Mouse (Mus musculus): ENCODE data around the gene N4bp1. TPM values are rescaled to one million over a fixed set of nuclear protein-coding genes. Genes with fewer than 3 reads are reported as not detected.

Gene N4bp1
- polyA plus RNA-seq (2014; fragmentation: Nextera tagmentation; extraction: Ambion mirVana), result 11.3 and 12.3 TPM in 2 replicates

- Histone ChIP-seq H3K36me3 (ENCODE audit: control insufficient read depth, insufficient read depth, low read length) (no peaks in the 10 kb centered on the region), H3K4me2 (ENCODE audit: low read depth, low read length, severe bottlenecking) (peak within 1 kb of the TSS; percentile 89), H3K27me3 (ENCODE audit: control insufficient read depth, insufficient read depth, low read length) (no peaks in the 10 kb centered on the region), H3K4me1 (replicated peaks; ENCODE audit: control insufficient read depth, insufficient read depth, low read length) (peaks cover 8% of the 10 kb centered on the region), H3K4me3 (ENCODE audit: low read depth, low read length) (peak within 1 kb of the TSS; percentile 96), H3K9ac (ENCODE audit: low read length) (peak within 1 kb of the TSS; percentile 95), H3K27ac (ENCODE audit: low read depth, low read length) (peak within 1 kb of the TSS; percentile 80), H3K9me3 (ENCODE audit: control insufficient read depth, low read length) (no peaks in the 10 kb centered on the region)
- under 1% methylated on average over 99 of the region's 119 CpGs for WGBS
- DNase-seq (ENCODE audit: low spot score) (peak; percentile 96), ATAC-seq (replicated peaks; ENCODE audit: low FRiP score) (peak; percentile 92)
Observed at GRCm38 (mm10) chr8:86884489-86885463, at the start of gene N4bp1. N4bp1 (minus strand) TSS chr8:86885258.

GRCm38 (mm10) chr8:86934841-86935240, 49.8 kb upstream of the N4bp1 start:
- ATAC-seq (replicated peaks; ENCODE audit: low FRiP score), result no peak
- 53% methylated on average over 5 of the region's 5 CpGs for WGBS
- peak; percentile 34 for DNase-seq (ENCODE audit: low spot score)

GRCm38 (mm10) chr8:86934393-86934792, 49.3 kb upstream of the N4bp1 start:
- H3K36me3 ChIP-seq (ENCODE audit: control insufficient read depth, insufficient read depth, low read length), result no peaks in the 10 kb centered on the region
- H3K9ac ChIP-seq (ENCODE audit: low read length), result no peak overlapping the region
- H3K4me1 ChIP-seq (replicated peaks; ENCODE audit: control insufficient read depth, insufficient read depth, low read length), result no peaks in the 10 kb centered on the region
- no peak for ATAC-seq (replicated peaks; ENCODE audit: low FRiP score)
- no peak overlapping the region for H3K4me2 ChIP-seq (ENCODE audit: low read depth, low read length, severe bottlenecking)
- WGBS, result 53% methylated on average over 13 of the region's 13 CpGs
- H3K9me3 ChIP-seq (ENCODE audit: control insufficient read depth, low read length), result no peaks in the 10 kb centered on the region
- DNase-seq (ENCODE audit: low spot score), result peak; percentile 26
- no peaks in the 10 kb centered on the region for H3K27me3 ChIP-seq (ENCODE audit: control insufficient read depth, insufficient read depth, low read length)
- H3K4me3 ChIP-seq (ENCODE audit: low read depth, low read length), result no peak overlapping the region
- no peak overlapping the region for H3K27ac ChIP-seq (ENCODE audit: low read depth, low read length)

More at GRCm38 (mm10) chr8:86934841-86935240, 49.8 kb upstream of the N4bp1 start:
- H3K9ac ChIP-seq (ENCODE audit: low read length), result no peak overlapping the region
- no peaks in the 10 kb centered on the region for H3K9me3 ChIP-seq (ENCODE audit: control insufficient read depth, low read length)
- H3K4me2 ChIP-seq (ENCODE audit: low read depth, low read length, severe bottlenecking), result no peak overlapping the region
- no peak overlapping the region for H3K4me3 ChIP-seq (ENCODE audit: low read depth, low read length)
- H3K4me1 ChIP-seq (replicated peaks; ENCODE audit: control insufficient read depth, insufficient read depth, low read length), result no peaks in the 10 kb centered on the region
- H3K27me3 ChIP-seq (ENCODE audit: control insufficient read depth, insufficient read depth, low read length), result no peaks in the 10 kb centered on the region
- no peak overlapping the region for H3K27ac ChIP-seq (ENCODE audit: low read depth, low read length)
- H3K36me3 ChIP-seq (ENCODE audit: control insufficient read depth, insufficient read depth, low read length), result no peaks in the 10 kb centered on the region

GRCm38 (mm10) chr8:86933898-86934297, 48.8 kb upstream of the N4bp1 start:
- H3K36me3 ChIP-seq (ENCODE audit: control insufficient read depth, insufficient read depth, low read length), result no peaks in the 10 kb centered on the region
- 20% methylated on average over 9 of the region's 9 CpGs for WGBS
- no peaks in the 10 kb centered on the region for H3K9me3 ChIP-seq (ENCODE audit: control insufficient read depth, low read length)
- ATAC-seq (replicated peaks; ENCODE audit: low FRiP score) (peak; percentile 56; the same call in 1 of the 2 replicates), DNase-seq (ENCODE audit: low spot score) (peak; percentile 80)
- no peak overlapping the region for H3K4me3 ChIP-seq (ENCODE audit: low read depth, low read length)
- H3K27ac ChIP-seq (ENCODE audit: low read depth, low read length), result no peak overlapping the region
- H3K9ac ChIP-seq (ENCODE audit: low read length), result no peak overlapping the region
- no peaks in the 10 kb centered on the region for H3K27me3 ChIP-seq (ENCODE audit: control insufficient read depth, insufficient read depth, low read length)
- no peak overlapping the region for H3K4me2 ChIP-seq (ENCODE audit: low read depth, low read length, severe bottlenecking)
- no peaks in the 10 kb centered on the region for H3K4me1 ChIP-seq (replicated peaks; ENCODE audit: control insufficient read depth, insufficient read depth, low read length)

GRCm38 (mm10) chr8:86926237-86926636, 41.2 kb upstream of the N4bp1 start:
- ATAC-seq (replicated peaks; ENCODE audit: low FRiP score), result no peak
- 62% methylated on average over 8 of the region's 8 CpGs for WGBS
- DNase-seq (ENCODE audit: low spot score), result peak; percentile 43
- Histone ChIP-seq H3K36me3 (ENCODE audit: control insufficient read depth, insufficient read depth, low read length) (no peaks in the 10 kb centered on the region), H3K4me1 (replicated peaks; ENCODE audit: control insufficient read depth, insufficient read depth, low read length) (no peaks in the 10 kb centered on the region), H3K27me3 (ENCODE audit: control insufficient read depth, insufficient read depth, low read length) (no peaks in the 10 kb centered on the region), H3K4me2 (ENCODE audit: low read depth, low read length, severe bottlenecking) (no peak overlapping the region), H3K9ac (ENCODE audit: low read length) (no peak overlapping the region), H3K4me3 (ENCODE audit: low read depth, low read length) (no peak overlapping the region), H3K27ac (ENCODE audit: low read depth, low read length) (no peak overlapping the region), H3K9me3 (ENCODE audit: control insufficient read depth, low read length) (no peaks in the 10 kb centered on the region)

- WGBS, result 82% methylated on average over 5 of the region's 5 CpGs
- H3K9me3 ChIP-seq (ENCODE audit: control insufficient read depth, low read length), result no peaks in the 10 kb centered on the region
- peak; percentile 28 for DNase-seq (ENCODE audit: low spot score)
- no peak overlapping the region for H3K4me2 ChIP-seq (ENCODE audit: low read depth, low read length, severe bottlenecking)
- H3K4me1 ChIP-seq (replicated peaks; ENCODE audit: control insufficient read depth, insufficient read depth, low read length), result no peaks in the 10 kb centered on the region
- H3K4me3 ChIP-seq (ENCODE audit: low read depth, low read length), result no peak overlapping the region
- H3K27ac ChIP-seq (ENCODE audit: low read depth, low read length), result no peak overlapping the region
- H3K36me3 ChIP-seq (ENCODE audit: control insufficient read depth, insufficient read depth, low read length), result no peaks in the 10 kb centered on the region
- no peak overlapping the region for H3K9ac ChIP-seq (ENCODE audit: low read length)
- H3K27me3 ChIP-seq (ENCODE audit: control insufficient read depth, insufficient read depth, low read length), result no peaks in the 10 kb centered on the region
- ATAC-seq (replicated peaks; ENCODE audit: low FRiP score), result no peak
Observed at GRCm38 (mm10) chr8:86923219-86923835, 38.3 kb upstream of the N4bp1 start.

- no peak overlapping the region for H3K9ac ChIP-seq (ENCODE audit: low read length)
- no peaks in the 10 kb centered on the region for H3K36me3 ChIP-seq (ENCODE audit: control insufficient read depth, insufficient read depth, low read length)
- DNase-seq (ENCODE audit: low spot score) (no peak), ATAC-seq (replicated peaks; ENCODE audit: low FRiP score) (no peak)
- H3K4me3 ChIP-seq (ENCODE audit: low read depth, low read length), result no peak overlapping the region
- no peaks in the 10 kb centered on the region for H3K9me3 ChIP-seq (ENCODE audit: control insufficient read depth, low read length)
- H3K27me3 ChIP-seq (ENCODE audit: control insufficient read depth, insufficient read depth, low read length), result no peaks in the 10 kb centered on the region
- H3K4me2 ChIP-seq (ENCODE audit: low read depth, low read length, severe bottlenecking), result no peak overlapping the region
- no peaks in the 10 kb centered on the region for H3K4me1 ChIP-seq (replicated peaks; ENCODE audit: control insufficient read depth, insufficient read depth, low read length)
- no peak overlapping the region for H3K27ac ChIP-seq (ENCODE audit: low read depth, low read length)
- WGBS, result 57% methylated on average over 1 of the region's 1 CpGs
Observed at GRCm38 (mm10) chr8:86922673-86923072, 37.6 kb upstream of the N4bp1 start.

GRCm38 (mm10) chr8:86922141-86922540, 37.1 kb upstream of the N4bp1 start:
- Histone ChIP-seq H3K27ac (ENCODE audit: low read depth, low read length) (no peak overlapping the region), H3K4me3 (ENCODE audit: low read depth, low read length) (no peak overlapping the region), H3K27me3 (ENCODE audit: control insufficient read depth, insufficient read depth, low read length) (no peaks in the 10 kb centered on the region), H3K4me1 (replicated peaks; ENCODE audit: control insufficient read depth, insufficient read depth, low read length) (no peaks in the 10 kb centered on the region), H3K36me3 (ENCODE audit: control insufficient read depth, insufficient read depth, low read length) (no peaks in the 10 kb centered on the region), H3K9ac (ENCODE audit: low read length) (no peak overlapping the region), H3K9me3 (ENCODE audit: control insufficient read depth, low read length) (no peaks in the 10 kb centered on the region), H3K4me2 (ENCODE audit: low read depth, low read length, severe bottlenecking) (no peak overlapping the region)
- no peak for DNase-seq (ENCODE audit: low spot score)
- no peak for ATAC-seq (replicated peaks; ENCODE audit: low FRiP score)
- 85% methylated on average over 5 of the region's 5 CpGs for WGBS

Measured in forebrain, embryonic 11.5 days (tissue).